Mouse (Mus musculus): ENCODE results near the gene Usp7. TPM values are rescaled to one million over a fixed set of nuclear protein-coding genes. Genes with fewer than 3 reads are reported as not detected.

The Usp7 gene
- polyA plus RNA-seq, 1 experiment from 2014 or later: 22.7 TPM

- no peaks in the 10 kb centered on the region for H3K9me3 ChIP-seq (replicated peaks; ENCODE audit: low read length)
- 0 out of 2 replicates have a peak, but pooled peaks have one; percentile 2 for TF ChIP-seq CTCF (IDR thresholded peaks at IDR 0.05; ENCODE audit: low read depth)
- 87% methylated on average over 9 of the region's 9 CpGs for WGBS
These were observed 136.5 kb downstream of the Usp7 start for GRCm38 (mm10) chr16:8655599-8655998.

GRCm38 (mm10) chr16:8655108-8655507, 137.0 kb downstream of the Usp7 start:
- ATAC-seq (replicated peaks; ENCODE audit: low FRiP score, low read depth) (no peak), DNase-seq (ENCODE audit: low spot score) (no peak)
- peaks cover 40% of the 10 kb centered on the region for H3K36me3 ChIP-seq (ENCODE audit: insufficient read depth, low read length)
- no peaks in the 10 kb centered on the region for H3K4me1 ChIP-seq (replicated peaks; ENCODE audit: insufficient read depth, low read length)
- no peak overlapping the region for H3K9ac ChIP-seq (ENCODE audit: low read depth, low read length)
- no peak overlapping the region for H3K4me3 ChIP-seq (replicated peaks; ENCODE audit: low read depth, low read length)
- H3K27ac ChIP-seq: no peak overlapping the region
- H3K27me3 ChIP-seq (ENCODE audit: insufficient read depth, low read length): no peaks in the 10 kb centered on the region
- no peak overlapping the region for H3K4me2 ChIP-seq (ENCODE audit: low read length)
- H3K9me3 ChIP-seq (replicated peaks; ENCODE audit: low read length): no peaks in the 10 kb centered on the region
- no peak for TF ChIP-seq CTCF (IDR thresholded peaks at IDR 0.05; ENCODE audit: low read depth)
- 80% methylated on average over 6 of the region's 6 CpGs for WGBS

More at GRCm38 (mm10) chr16:8655599-8655998, 136.5 kb downstream of the Usp7 start:
- Histone ChIP-seq H3K9ac (ENCODE audit: low read depth, low read length) (no peak overlapping the region), H3K4me3 (replicated peaks; ENCODE audit: low read depth, low read length) (no peak overlapping the region), H3K4me2 (ENCODE audit: low read length) (no peak overlapping the region), H3K36me3 (ENCODE audit: insufficient read depth, low read length) (peaks cover 37% of the 10 kb centered on the region), H3K4me1 (replicated peaks; ENCODE audit: insufficient read depth, low read length) (no peaks in the 10 kb centered on the region), H3K27me3 (ENCODE audit: insufficient read depth, low read length) (no peaks in the 10 kb centered on the region), H3K27ac (no peak overlapping the region)
- ATAC-seq (replicated peaks; ENCODE audit: low FRiP score, low read depth) (no peak), DNase-seq (ENCODE audit: low spot score) (no peak)

- H3K27me3 ChIP-seq (ENCODE audit: insufficient read depth, low read length): no peaks in the 10 kb centered on the region
- ATAC-seq (replicated peaks; ENCODE audit: low FRiP score, low read depth) (no peak), DNase-seq (ENCODE audit: low spot score) (no peak)
- H3K9ac ChIP-seq (ENCODE audit: low read depth, low read length): no peak overlapping the region
- no peaks in the 10 kb centered on the region for H3K4me1 ChIP-seq (replicated peaks; ENCODE audit: insufficient read depth, low read length)
- peaks cover 70% of the 10 kb centered on the region for H3K36me3 ChIP-seq (ENCODE audit: insufficient read depth, low read length)
- WGBS: 94% methylated on average over 3 of the region's 3 CpGs
- no peak for TF ChIP-seq CTCF (IDR thresholded peaks at IDR 0.05; ENCODE audit: low read depth)
- H3K4me2 ChIP-seq (ENCODE audit: low read length): no peak overlapping the region
- H3K27ac ChIP-seq: no peak overlapping the region
- no peaks in the 10 kb centered on the region for H3K9me3 ChIP-seq (replicated peaks; ENCODE audit: low read length)
- no peak overlapping the region for H3K4me3 ChIP-seq (replicated peaks; ENCODE audit: low read depth, low read length)
These were observed 142.1 kb downstream of the Usp7 start for GRCm38 (mm10) chr16:8650007-8650406.

GRCm38 (mm10) chr16:8645546-8645945, 146.6 kb downstream of the Usp7 start:
- no peak overlapping the region for H3K4me3 ChIP-seq (replicated peaks; ENCODE audit: low read depth, low read length)
- DNase-seq (ENCODE audit: low spot score) (no peak), ATAC-seq (replicated peaks; ENCODE audit: low FRiP score, low read depth) (no peak)
- 83% methylated on average over 6 of the region's 6 CpGs for WGBS
- H3K27me3 ChIP-seq (ENCODE audit: insufficient read depth, low read length): no peaks in the 10 kb centered on the region
- peaks cover 71% of the 10 kb centered on the region for H3K36me3 ChIP-seq (ENCODE audit: insufficient read depth, low read length)
- no peak overlapping the region for H3K27ac ChIP-seq
- H3K4me1 ChIP-seq (replicated peaks; ENCODE audit: insufficient read depth, low read length): no peaks in the 10 kb centered on the region
- H3K9ac ChIP-seq (ENCODE audit: low read depth, low read length): no peak overlapping the region
- no peaks in the 10 kb centered on the region for H3K9me3 ChIP-seq (replicated peaks; ENCODE audit: low read length)
- TF ChIP-seq CTCF (IDR thresholded peaks at IDR 0.05; ENCODE audit: low read depth): no peak
- H3K4me2 ChIP-seq (ENCODE audit: low read length): no peak overlapping the region

- peak; percentile 83 for TF ChIP-seq CTCF (IDR thresholded peaks at IDR 0.05; ENCODE audit: low read depth)
- H3K36me3 ChIP-seq (ENCODE audit: insufficient read depth, low read length): peaks cover 58% of the 10 kb centered on the region
- H3K4me3 ChIP-seq (replicated peaks; ENCODE audit: low read depth, low read length): no peak overlapping the region
- WGBS: 83% methylated on average over 2 of the region's 2 CpGs
- no peak overlapping the region for H3K27ac ChIP-seq
- DNase-seq (ENCODE audit: low spot score) (peak; percentile 55), ATAC-seq (replicated peaks; ENCODE audit: low FRiP score, low read depth) (0 out of 2 replicates have a peak, but pooled peaks have one; percentile 63)
- peaks cover under 1% of the 10 kb centered on the region; the same call in 1 of the 2 replicates for H3K4me1 ChIP-seq (replicated peaks; ENCODE audit: insufficient read depth, low read length)
- H3K27me3 ChIP-seq (ENCODE audit: insufficient read depth, low read length): no peaks in the 10 kb centered on the region
- no peaks in the 10 kb centered on the region for H3K9me3 ChIP-seq (replicated peaks; ENCODE audit: low read length)
- H3K9ac ChIP-seq (ENCODE audit: low read depth, low read length): no peak overlapping the region
- H3K4me2 ChIP-seq (ENCODE audit: low read length): no peak overlapping the region
These were observed 148.3 kb downstream of the Usp7 start for GRCm38 (mm10) chr16:8643855-8644254.

Other genes with a start within 250 kb of the Usp7 start
- gene Pmm2, start 154.6 kb downstream of the Usp7 start, polyA plus RNA-seq (2015; fragmentation: Nextera tagmentation; extraction: Ambion mirVana): 45.0 and 53.6 TPM in 2 replicates
- gene Tmem186, start 154.6 kb downstream of the Usp7 start, polyA plus RNA-seq (2015; fragmentation: Nextera tagmentation; extraction: Ambion mirVana): 13.8 and 16.0 TPM in 2 replicates
- 53.0 and 61.1 TPM in 2 replicates for gene Carhsp1, start 120.2 kb downstream of the Usp7 start, polyA plus RNA-seq (2015; fragmentation: Nextera tagmentation; extraction: Ambion mirVana)
- not detected in 2 replicates for gene Gm5767, start 111.5 kb downstream of the Usp7 start, polyA plus RNA-seq (2015; fragmentation: Nextera tagmentation; extraction: Ambion mirVana)
- 18.7 and 20.2 TPM in 2 replicates for gene 1810013L24Rik, start 37.8 kb upstream of the Usp7 start, polyA plus RNA-seq (2015; fragmentation: Nextera tagmentation; extraction: Ambion mirVana)